In the genomic region with DNA sequence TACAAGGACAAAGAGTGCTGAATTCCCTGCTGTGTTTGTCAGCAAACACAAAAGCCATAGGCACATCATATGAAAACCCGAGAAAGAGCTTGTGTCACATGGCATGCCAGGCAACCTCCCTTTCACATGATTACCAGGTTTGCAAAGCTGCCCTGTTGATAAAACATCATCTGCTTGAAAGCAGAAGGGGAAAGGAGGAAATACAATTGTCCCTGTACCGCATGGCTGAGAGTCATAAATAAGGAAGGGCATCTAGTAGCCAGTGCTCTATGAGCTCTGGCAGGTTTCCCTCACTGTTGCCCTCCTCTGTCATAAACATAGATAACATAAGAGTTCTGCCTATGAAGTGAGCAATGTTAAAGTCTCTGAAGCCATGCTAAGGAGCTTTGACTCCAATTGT, we compare ENCODE assay signal across 32 mouse cellular contexts.
DNase-seq lines count a peak whose midpoint lies in the region; ATAC-seq and TF ChIP-seq lines count a peak whose summit lies in the region.
"Had no signal": no experiment of that assay in that cellular context is flagged by ENCODE, and none has a peak within 500 bp of the region (broad histone marks: within the 10 kb centered on the region; RNA-seq: fewer than 3 reads in every experiment).

No protein-coding gene starts in this region.

- no peaks in the 10 kb centered on the region for H3K36me3 ChIP-seq in G1E (replicated peaks)
- no peaks in the 10 kb centered on the region for H3K36me3 ChIP-seq in intestine, postnatal 0 days (ENCODE audit: control insufficient read depth, insufficient read depth)
- H3K36me3 ChIP-seq: embryonic facial prominence, embryonic 12.5 days; heart, embryonic 13.5 days; hindbrain, embryonic 10.5 days; hindbrain, embryonic 15.5 days; liver, embryonic 13.5 days; midbrain, embryonic 10.5 days; midbrain, embryonic 15.5 days; stomach, embryonic 15.5 days had no signal

- no peak for DNase-seq in G1E (ENCODE audit: low spot score)
- no peak for DNase-seq in lung, postnatal 36 days
- DNase-seq in urinary bladder, adult 2 months (ENCODE audit: low spot score), result no peak
- no peak for DNase-seq in embryo, embryonic 10.5 days (ENCODE audit: low spot score)
- DNase-seq: adrenal gland, postnatal 10 days; cerebellum, adult 18-20 months; cerebellum, postnatal 10 days; embryo, embryonic 11 days; gastrocnemius, postnatal 25 days; heart, adult 2 months; heart, postnatal 10 days; kidney, adult 8-10 months; kidney, postnatal 4 days; left cerebral cortex, postnatal 4 days; liver, embryonic 13.5 days; lung, embryonic 14.5 days; lung, postnatal 14 days had no signal

- 0 out of 2 replicates have a peak, but pooled peaks have one; percentile 22 for ATAC-seq in G1E (ENCODE audit: extremely low read depth, insufficient number of reproducible peaks, low FRiP score, poor library complexity, severe bottlenecking)
- peak; percentile 76 for ATAC-seq in common myeloid progenitor, adult 5-6 weeks (replicated peaks; ENCODE audit: low read depth, poor library complexity, severe bottlenecking)
- ATAC-seq in intestine, postnatal 0 days, result peak; percentile 91
- ATAC-seq in neutrophil, adult 5-6 weeks (ENCODE audit: extremely low read depth, insufficient number of reproducible peaks, low FRiP score, poor library complexity, severe bottlenecking), result 0 out of 2 replicates have a peak, but pooled peaks have one; percentile 44
- ATAC-seq in CD4-positive, CD25-positive, alpha-beta regulatory T cell, adult 4 months, result no peak
- ATAC-seq: forebrain, embryonic 14.5 days; inflammation-experienced regulatory T-cells, adult 6 months; midbrain, embryonic 15.5 days; Patski had no signal

- TF ChIP-seq CTCF in G1E (IDR thresholded peaks at IDR 0.05; ENCODE audit: low read depth, low read length), result no peak
- peak; percentile 62 for TF ChIP-seq CTCF in intestine, postnatal 0 days (IDR thresholded peaks at IDR 0.05; ENCODE audit: low read depth)

- no peak overlapping the region for H3K27ac ChIP-seq in intestine, postnatal 0 days (ENCODE audit: low read depth, low read length)
- H3K27ac ChIP-seq: embryonic facial prominence, embryonic 12.5 days; heart, adult 2 months; heart, embryonic 13.5 days; hindbrain, embryonic 10.5 days; hindbrain, embryonic 15.5 days; kidney, postnatal 0 days; liver, embryonic 13.5 days; midbrain, embryonic 10.5 days; midbrain, embryonic 15.5 days; stomach, embryonic 15.5 days had no signal

- no peak overlapping the region for H3K4me2 ChIP-seq in intestine, postnatal 0 days (replicated peaks; ENCODE audit: low read depth)
- H3K4me2 ChIP-seq: embryonic facial prominence, embryonic 12.5 days; heart, embryonic 13.5 days; hindbrain, embryonic 15.5 days; liver, embryonic 13.5 days; lung, embryonic 14.5 days; midbrain, embryonic 15.5 days; stomach, embryonic 15.5 days had no signal

- H3K27me3 ChIP-seq in G1E (ENCODE audit: insufficient read depth, low read length), result peaks cover 41% of the 10 kb centered on the region
- no peaks in the 10 kb centered on the region for H3K27me3 ChIP-seq in intestine, postnatal 0 days (replicated peaks; ENCODE audit: control insufficient read depth, insufficient read depth, low read length)
- H3K27me3 ChIP-seq: embryonic facial prominence, embryonic 12.5 days; hindbrain, embryonic 15.5 days; midbrain, embryonic 15.5 days; Patski; stomach, embryonic 15.5 days had no signal

- no peaks in the 10 kb centered on the region for H3K9me3 ChIP-seq in G1E (replicated peaks)
- no peaks in the 10 kb centered on the region for H3K9me3 ChIP-seq in intestine, postnatal 0 days (ENCODE audit: control insufficient read depth)
- H3K9me3 ChIP-seq: embryonic facial prominence, embryonic 12.5 days; heart, embryonic 13.5 days; hindbrain, embryonic 10.5 days; hindbrain, embryonic 15.5 days; liver, embryonic 13.5 days; midbrain, embryonic 10.5 days; midbrain, embryonic 15.5 days; stomach, embryonic 15.5 days had no signal

- H3K4me1 ChIP-seq in G1E (ENCODE audit: insufficient read depth, low read depth, low read length), result peaks cover 3% of the 10 kb centered on the region; the same call in 1 of the 2 replicates
- H3K4me1 ChIP-seq in intestine, postnatal 0 days (replicated peaks; ENCODE audit: control insufficient read depth, insufficient read depth, low read length), result no peaks in the 10 kb centered on the region
- H3K4me1 ChIP-seq: embryonic facial prominence, embryonic 12.5 days; heart, embryonic 13.5 days; hindbrain, embryonic 15.5 days; midbrain, embryonic 15.5 days; stomach, embryonic 15.5 days had no signal

- 39% methylated on average over 2 of the region's 2 CpGs for WGBS in intestine, postnatal 0 days

- H3K4me3 ChIP-seq in G1E (ENCODE audit: low read depth, low read length), result no peak overlapping the region
- no peak overlapping the region for H3K4me3 ChIP-seq in intestine, postnatal 0 days (ENCODE audit: low read depth, low read length)
- H3K4me3 ChIP-seq: embryonic facial prominence, embryonic 12.5 days; heart, adult 2 months; heart, embryonic 13.5 days; hindbrain, embryonic 10.5 days; hindbrain, embryonic 15.5 days; liver, embryonic 13.5 days; midbrain, embryonic 10.5 days; midbrain, embryonic 15.5 days; stomach, embryonic 15.5 days had no signal

- H3K9ac ChIP-seq in intestine, postnatal 0 days (ENCODE audit: low read depth, low read length), result no peak overlapping the region
- H3K9ac ChIP-seq: embryonic facial prominence, embryonic 12.5 days; heart, embryonic 13.5 days; hindbrain, embryonic 15.5 days; liver, embryonic 13.5 days; lung, embryonic 14.5 days; midbrain, embryonic 15.5 days; stomach, embryonic 15.5 days had no signal
